Mouse (Mus musculus) limb, embryonic 14.5 days (tissue): ENCODE results near the gene Gm21411. TPM values are rescaled to one million over a fixed set of nuclear protein-coding genes. Genes with fewer than 3 reads are reported as not detected.

Experiments
- polyA plus RNA-seq, 2 experiments: library from polyadenylated mRNA; depleted of rRNA in 1 of 2; stranded (reverse) in 1 of 2; unstranded in 1 of 2; fragments of >200 nt; fragmentation: Nextera tagmentation in 1 of 2; extraction: Ambion mirVana in 1 of 2; gene quantifications; 2 replicates each; pipeline versions ENCODE4 v1.2.1 to v1.2.3; 2012 to 2014

Gene Gm21411
- polyA plus RNA-seq, 2 experiments, result not detected

Other genes starting within 250 kb of the Gm21411 start
- 0.04 TPM in 1 of 2 replicates, not detected in the other for gene Zfp989, start 62.4 kb upstream of the Gm21411 start, polyA plus RNA-seq (2012; rRNA removed)
- gene Zfp989, start 62.4 kb upstream of the Gm21411 start, polyA plus RNA-seq (2014; fragmentation: Nextera tagmentation; extraction: Ambion mirVana), result not detected in 2 replicates
- not detected in 2 replicates for gene Rex2, start 112.3 kb upstream of the Gm21411 start, polyA plus RNA-seq (2012; rRNA removed)
- not detected in 2 replicates for gene Rex2, start 112.3 kb upstream of the Gm21411 start, polyA plus RNA-seq (2014; fragmentation: Nextera tagmentation; extraction: Ambion mirVana)
- gene Zfp991, start 222.4 kb upstream of the Gm21411 start, polyA plus RNA-seq (2012; rRNA removed), result 2.1 and 4.7 TPM in 2 replicates
- gene Zfp991, start 222.4 kb upstream of the Gm21411 start, polyA plus RNA-seq (2014; fragmentation: Nextera tagmentation; extraction: Ambion mirVana), result 9.4 TPM in 2 replicates